Mouse (Mus musculus): ENCODE results near the gene Dhrs3. TPM values are rescaled to one million over a fixed set of nuclear protein-coding genes. Genes with fewer than 3 reads are reported as not detected.

Gene Dhrs3
- polyA plus RNA-seq, 1 experiment from 2014 or later, result 42.9 TPM

GRCm38 (mm10) chr4:144965255-144965654, 72.6 kb downstream of the Dhrs3 start:
- Histone ChIP-seq H3K36me3 (ENCODE audit: control insufficient read depth, insufficient read depth, low read length) (peaks cover 4% of the 10 kb centered on the region; the same call in 1 of the 2 replicates), H3K9ac (ENCODE audit: low read depth, low read length) (no peak overlapping the region), H3K27ac (ENCODE audit: low read depth, low read length) (no peak overlapping the region), H3K4me2 (no peak overlapping the region), H3K4me1 (replicated peaks; ENCODE audit: control insufficient read depth, insufficient read depth, low read length) (no peaks in the 10 kb centered on the region; the same call in 1 of the 2 replicates), H3K4me3 (ENCODE audit: low read depth, low read length) (no peak overlapping the region), H3K9me3 (ENCODE audit: control insufficient read depth, low read length) (no peaks in the 10 kb centered on the region), H3K27me3 (replicated peaks; ENCODE audit: control insufficient read depth, insufficient read depth, low read length) (no peaks in the 10 kb centered on the region)
- ATAC-seq (replicated peaks; ENCODE audit: low FRiP score), result no peak
- no peak for DNase-seq (ENCODE audit: low spot score)
- 74% methylated on average over 2 of the region's 2 CpGs for WGBS

DNA sequence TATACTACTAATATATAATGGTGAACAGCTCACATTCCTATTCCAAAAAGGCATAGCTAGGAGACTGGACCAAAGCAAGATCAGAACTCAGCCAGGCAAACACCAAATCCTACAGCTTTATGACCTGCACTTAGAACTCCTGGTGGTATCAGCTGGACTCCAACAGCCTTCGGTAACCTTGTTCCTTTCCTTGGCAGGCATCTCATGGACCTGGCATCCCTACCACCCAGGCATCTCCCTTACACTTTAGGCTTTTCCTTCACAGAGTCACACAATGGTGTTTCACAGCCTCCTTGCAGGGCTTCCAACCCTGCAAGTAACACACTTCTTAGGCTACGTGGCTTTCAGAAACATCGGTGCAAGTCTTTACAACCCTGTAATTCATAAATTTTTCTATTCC, 75.7 kb downstream of the Dhrs3 start:
- Histone ChIP-seq H3K9ac (ENCODE audit: low read depth, low read length) (no peak overlapping the region), H3K4me1 (replicated peaks; ENCODE audit: control insufficient read depth, insufficient read depth, low read length) (no peaks in the 10 kb centered on the region; the same call in 1 of the 2 replicates), H3K4me3 (ENCODE audit: low read depth, low read length) (no peak overlapping the region), H3K27me3 (replicated peaks; ENCODE audit: control insufficient read depth, insufficient read depth, low read length) (no peaks in the 10 kb centered on the region), H3K27ac (ENCODE audit: low read depth, low read length) (no peak overlapping the region), H3K9me3 (ENCODE audit: control insufficient read depth, low read length) (no peaks in the 10 kb centered on the region), H3K4me2 (no peak overlapping the region), H3K36me3 (ENCODE audit: control insufficient read depth, insufficient read depth, low read length) (peaks cover 4% of the 10 kb centered on the region; the same call in 1 of the 2 replicates)
- ATAC-seq (replicated peaks; ENCODE audit: low FRiP score), result no peak
- WGBS, result 92% methylated on average over 3 of the region's 3 CpGs
- no peak for DNase-seq (ENCODE audit: low spot score)

GRCm38 (mm10) chr4:144969030-144969429, 76.4 kb downstream of the Dhrs3 start:
- Histone ChIP-seq H3K4me3 (ENCODE audit: low read depth, low read length) (no peak overlapping the region), H3K9me3 (ENCODE audit: control insufficient read depth, low read length) (no peaks in the 10 kb centered on the region), H3K27ac (ENCODE audit: low read depth, low read length) (no peak overlapping the region), H3K27me3 (replicated peaks; ENCODE audit: control insufficient read depth, insufficient read depth, low read length) (no peaks in the 10 kb centered on the region), H3K4me1 (replicated peaks; ENCODE audit: control insufficient read depth, insufficient read depth, low read length) (no peaks in the 10 kb centered on the region), H3K36me3 (ENCODE audit: control insufficient read depth, insufficient read depth, low read length) (peaks cover 4% of the 10 kb centered on the region; the same call in 1 of the 2 replicates), H3K4me2 (no peak overlapping the region), H3K9ac (ENCODE audit: low read depth, low read length) (no peak overlapping the region)
- no peak for DNase-seq (ENCODE audit: low spot score)
- WGBS, result 56% methylated on average over 6 of the region's 6 CpGs
- no peak for ATAC-seq (replicated peaks; ENCODE audit: low FRiP score)

- H3K9me3 ChIP-seq (ENCODE audit: control insufficient read depth, low read length), result no peaks in the 10 kb centered on the region
- no peaks in the 10 kb centered on the region for H3K4me1 ChIP-seq (replicated peaks; ENCODE audit: control insufficient read depth, insufficient read depth, low read length)
- peaks cover 4% of the 10 kb centered on the region; the same call in 1 of the 2 replicates for H3K36me3 ChIP-seq (ENCODE audit: control insufficient read depth, insufficient read depth, low read length)
- 74% methylated on average over 2 of the region's 2 CpGs for WGBS
- DNase-seq (ENCODE audit: low spot score) (no peak), ATAC-seq (replicated peaks; ENCODE audit: low FRiP score) (no peak)
- no peak overlapping the region for H3K9ac ChIP-seq (ENCODE audit: low read depth, low read length)
- H3K4me3 ChIP-seq (ENCODE audit: low read depth, low read length), result no peak overlapping the region
- no peak overlapping the region for H3K4me2 ChIP-seq
- no peaks in the 10 kb centered on the region for H3K27me3 ChIP-seq (replicated peaks; ENCODE audit: control insufficient read depth, insufficient read depth, low read length)
- H3K27ac ChIP-seq (ENCODE audit: low read depth, low read length), result no peak overlapping the region
These were observed 78.4 kb downstream of the Dhrs3 start for GRCm38 (mm10) chr4:144971048-144971447.

- H3K9ac ChIP-seq (ENCODE audit: low read depth, low read length), result no peak overlapping the region
- ATAC-seq (replicated peaks; ENCODE audit: low FRiP score) (no peak), DNase-seq (ENCODE audit: low spot score) (no peak)
- no peaks in the 10 kb centered on the region; the same call in 1 of the 2 replicates for H3K4me1 ChIP-seq (replicated peaks; ENCODE audit: control insufficient read depth, insufficient read depth, low read length)
- H3K9me3 ChIP-seq (ENCODE audit: control insufficient read depth, low read length), result no peaks in the 10 kb centered on the region
- H3K27me3 ChIP-seq (replicated peaks; ENCODE audit: control insufficient read depth, insufficient read depth, low read length), result no peaks in the 10 kb centered on the region
- H3K4me3 ChIP-seq (ENCODE audit: low read depth, low read length), result no peak overlapping the region
- H3K27ac ChIP-seq (ENCODE audit: low read depth, low read length), result no peak overlapping the region
- no peak overlapping the region for H3K4me2 ChIP-seq
- 86% methylated on average over 6 of the region's 6 CpGs for WGBS
- H3K36me3 ChIP-seq (ENCODE audit: control insufficient read depth, insufficient read depth, low read length), result peaks cover 4% of the 10 kb centered on the region; the same call in 1 of the 2 replicates
These were observed 80.5 kb downstream of the Dhrs3 start for GRCm38 (mm10) chr4:144972948-144973720.

GRCm38 (mm10) chr4:144974458-144974857, 81.8 kb downstream of the Dhrs3 start:
- ATAC-seq (replicated peaks; ENCODE audit: low FRiP score) (no peak), DNase-seq (ENCODE audit: low spot score) (no peak)
- Histone ChIP-seq H3K36me3 (ENCODE audit: control insufficient read depth, insufficient read depth, low read length) (peaks cover 4% of the 10 kb centered on the region; the same call in 1 of the 2 replicates), H3K9ac (ENCODE audit: low read depth, low read length) (no peak overlapping the region), H3K27ac (ENCODE audit: low read depth, low read length) (no peak overlapping the region), H3K4me1 (replicated peaks; ENCODE audit: control insufficient read depth, insufficient read depth, low read length) (peaks cover under 1% of the 10 kb centered on the region; the same call in 1 of the 2 replicates), H3K4me2 (no peak overlapping the region), H3K9me3 (ENCODE audit: control insufficient read depth, low read length) (no peaks in the 10 kb centered on the region), H3K27me3 (replicated peaks; ENCODE audit: control insufficient read depth, insufficient read depth, low read length) (no peaks in the 10 kb centered on the region), H3K4me3 (ENCODE audit: low read depth, low read length) (no peak overlapping the region)
- 65% methylated on average over 3 of the region's 3 CpGs for WGBS

- Histone ChIP-seq H3K27me3 (replicated peaks; ENCODE audit: control insufficient read depth, insufficient read depth, low read length) (no peaks in the 10 kb centered on the region), H3K36me3 (ENCODE audit: control insufficient read depth, insufficient read depth, low read length) (no peaks in the 10 kb centered on the region), H3K9me3 (ENCODE audit: control insufficient read depth, low read length) (no peaks in the 10 kb centered on the region), H3K9ac (ENCODE audit: low read depth, low read length) (no peak overlapping the region), H3K4me1 (replicated peaks; ENCODE audit: control insufficient read depth, insufficient read depth, low read length) (peaks cover 4% of the 10 kb centered on the region; the same call in 1 of the 2 replicates), H3K4me2 (no peak overlapping the region), H3K27ac (ENCODE audit: low read depth, low read length) (no peak overlapping the region), H3K4me3 (ENCODE audit: low read depth, low read length) (no peak overlapping the region)
- DNase-seq (ENCODE audit: low spot score) (no peak), ATAC-seq (replicated peaks; ENCODE audit: low FRiP score) (no peak)
- 85% methylated on average over 2 of the region's 2 CpGs for WGBS
These were observed 82.9 kb downstream of the Dhrs3 start for GRCm38 (mm10) chr4:144975505-144975904.

GRCm38 (mm10) chr4:144977057-144977456, 84.4 kb downstream of the Dhrs3 start:
- no peak overlapping the region for H3K27ac ChIP-seq (ENCODE audit: low read depth, low read length)
- H3K9ac ChIP-seq (ENCODE audit: low read depth, low read length), result no peak overlapping the region
- H3K4me3 ChIP-seq (ENCODE audit: low read depth, low read length), result no peak overlapping the region
- ATAC-seq (replicated peaks; ENCODE audit: low FRiP score) (no peak), DNase-seq (ENCODE audit: low spot score) (no peak)
- no peaks in the 10 kb centered on the region for H3K27me3 ChIP-seq (replicated peaks; ENCODE audit: control insufficient read depth, insufficient read depth, low read length)
- H3K36me3 ChIP-seq (ENCODE audit: control insufficient read depth, insufficient read depth, low read length), result no peaks in the 10 kb centered on the region
- peaks cover 11% of the 10 kb centered on the region for H3K4me1 ChIP-seq (replicated peaks; ENCODE audit: control insufficient read depth, insufficient read depth, low read length)
- no peak overlapping the region for H3K4me2 ChIP-seq
- WGBS, result 55% methylated on average over 1 of the region's 1 CpGs
- H3K9me3 ChIP-seq (ENCODE audit: control insufficient read depth, low read length), result no peaks in the 10 kb centered on the region
